Mouse (Mus musculus) C2C12 (cell line): ENCODE data around the gene Rab19.

Experiments used
- CTCF ChIP-seq: IDR thresholded peaks from one replicate; pipeline ENCODE4 v1.5.1; 2011; ENCODE audit not compliant: control insufficient read depth, insufficient read depth, insufficient read length
- MAX ChIP-seq: IDR thresholded peaks from one replicate; pipeline ENCODE4 v1.6.1; 2011; ENCODE audit warnings: mild to moderate bottlenecking, control low read depth
- MYOD1 ChIP-seq: IDR thresholded peaks from one replicate; pipeline ENCODE4 v1.6.1; 2011; ENCODE audit warnings: low read depth; ENCODE audit not compliant: control insufficient read depth, insufficient read length

DNA sequence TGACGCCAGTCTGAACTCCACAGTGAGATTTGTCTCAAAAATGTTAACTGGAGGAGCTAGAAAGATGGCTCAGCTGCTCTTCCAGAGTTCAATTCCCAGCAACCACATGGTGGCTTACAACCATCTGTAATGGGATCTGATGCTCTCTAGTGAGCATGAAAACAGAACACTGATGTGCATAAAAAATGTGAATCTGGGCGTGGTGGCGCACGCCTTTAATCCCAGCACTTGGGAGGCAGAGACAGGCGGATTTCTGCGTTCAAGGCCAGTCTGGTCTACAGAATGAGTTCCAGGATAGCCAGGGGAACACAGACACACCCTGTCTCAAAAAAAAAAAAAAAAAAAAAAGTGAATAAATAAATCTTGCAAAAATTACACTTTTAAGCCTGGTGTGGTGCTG is 16.1 kb downstream of the Rab19 start:
- no peak for TF ChIP-seq MAX
- no peak for TF ChIP-seq MYOD1
- no peak for TF ChIP-seq CTCF
